Mouse (Mus musculus) limb, embryonic 15.5 days (tissue): ENCODE results near the gene Fads6. TPM values are rescaled to one million over a fixed set of nuclear protein-coding genes. Genes with fewer than 3 reads are reported as not detected.

Source experiments
- ATAC-seq: fragments of 200-750 bp; cut with Nextera tagmentation; 2 replicates; pipeline ENCODE4 v1.8.0; 2017; ENCODE audit warnings: low read depth, moderate TSS enrichment; ENCODE audit not compliant: insufficient number of reproducible peaks, low FRiP score, low TSS enrichment
- H3K27ac ChIP-seq: fragments of 300-500 bp; sonication (generic); 2 replicates; pipeline ENCODE4 v1.5.1; 2015; ENCODE audit warnings: moderate library complexity, mild to moderate bottlenecking, inconsistent platforms
- H3K27me3 ChIP-seq: fragments of 300-500 bp; sonication (generic); 2 replicates; pipeline ENCODE4 v1.6.1; 2015; ENCODE audit warnings: inconsistent platforms
- H3K36me3 ChIP-seq: fragments of 300-500 bp; sonication (generic); 2 replicates; pipeline ENCODE4 v1.6.1; 2015; ENCODE audit warnings: inconsistent platforms
- H3K4me1 ChIP-seq: fragments of 300-500 bp; sonication (generic); 2 replicates; pipeline ENCODE4 v1.6.1; 2015; ENCODE audit warnings: inconsistent platforms
- H3K4me2 ChIP-seq: fragments of 300-500 bp; sonication (generic); 2 replicates; pipeline ENCODE4 v1.6.1; 2015; ENCODE audit warnings: mild to moderate bottlenecking, inconsistent platforms
- H3K4me3 ChIP-seq: fragments of 300-500 bp; sonication (generic); 2 replicates; pipeline ENCODE4 v1.5.1; 2015; ENCODE audit warnings: mild to moderate bottlenecking, inconsistent platforms
- H3K9ac ChIP-seq: fragments of 300-500 bp; sonication (generic); 2 replicates; pipeline ENCODE4 v1.6.1; 2015; ENCODE audit warnings: inconsistent platforms
- H3K9me3 ChIP-seq: fragments of 300-500 bp; sonication (generic); 2 replicates; pipeline ENCODE4 v1.6.1; 2016; ENCODE audit warnings: inconsistent platforms
- WGBS: fragments of 180-500 bp; shearing (Covaris S2); methylation state at CpG from one replicate; pipeline ENCODE4 v1.1.7; 2015; 5-methylcytosine and 5-hydroxymethylcytosine counted together
- polyA plus RNA-seq: library from polyadenylated mRNA; unstranded; fragments of >200 nt; fragmentation: Nextera tagmentation; extraction: Ambion mirVana; gene quantifications from 2 replicates; pipeline ENCODE4 v1.2.1, GENCODE M21; 2015

The Fads6 gene
- polyA plus RNA-seq, 1 experiment from 2014 or later, result 0.24 TPM

- ATAC-seq, result no peak
These were observed 23.3 kb downstream of the Fads6 start for GRCm38 (mm10) chr11:115274178-115274577.

GRCm38 (mm10) chr11:115273735-115274134 lies 23.7 kb downstream of the Fads6 start:
- Histone ChIP-seq H3K36me3 (peaks cover 19% of the 10 kb centered on the region), H3K4me1 (peaks cover 21% of the 10 kb centered on the region), H3K27me3 (peaks cover 10% of the 10 kb centered on the region), H3K27ac (no peak overlapping the region), H3K4me3 (no peak overlapping the region), H3K9ac (no peak overlapping the region), H3K4me2 (no peak overlapping the region), H3K9me3 (no peaks in the 10 kb centered on the region)
- 65% methylated on average over 7 of the region's 7 CpGs for WGBS
- no peak for ATAC-seq

More at GRCm38 (mm10) chr11:115274178-115274577, 23.3 kb downstream of the Fads6 start:
- H3K9ac ChIP-seq, result no peak overlapping the region
- peaks cover 5% of the 10 kb centered on the region for H3K27me3 ChIP-seq
- H3K9me3 ChIP-seq, result no peaks in the 10 kb centered on the region
- H3K4me2 ChIP-seq, result no peak overlapping the region
- peaks cover 21% of the 10 kb centered on the region for H3K4me1 ChIP-seq
- H3K27ac ChIP-seq, result no peak overlapping the region
- H3K36me3 ChIP-seq, result peaks cover 15% of the 10 kb centered on the region
- H3K4me3 ChIP-seq, result no peak overlapping the region
- 80% methylated on average over 7 of the region's 7 CpGs for WGBS

- 79% methylated on average over 10 of the region's 10 CpGs for WGBS
- H3K36me3 ChIP-seq, result peaks cover 26% of the 10 kb centered on the region
- H3K4me3 ChIP-seq, result no peak overlapping the region
- no peak overlapping the region for H3K4me2 ChIP-seq
- H3K27me3 ChIP-seq, result peaks cover 17% of the 10 kb centered on the region
- H3K9ac ChIP-seq, result no peak overlapping the region
- no peak for ATAC-seq
- no peaks in the 10 kb centered on the region for H3K9me3 ChIP-seq
- H3K27ac ChIP-seq, result no peak overlapping the region
- H3K4me1 ChIP-seq, result peaks cover 20% of the 10 kb centered on the region
These were observed 24.5 kb downstream of the Fads6 start for GRCm38 (mm10) chr11:115272894-115273498.

GRCm38 (mm10) chr11:115271481-115271880 lies 26.0 kb downstream of the Fads6 start:
- peaks cover 32% of the 10 kb centered on the region for H3K27me3 ChIP-seq
- peaks cover 25% of the 10 kb centered on the region for H3K4me1 ChIP-seq
- H3K4me2 ChIP-seq, result no peak overlapping the region
- 60% methylated on average over 10 of the region's 10 CpGs for WGBS
- H3K9ac ChIP-seq, result no peak overlapping the region
- no peaks in the 10 kb centered on the region for H3K9me3 ChIP-seq
- peaks cover 28% of the 10 kb centered on the region for H3K36me3 ChIP-seq
- H3K4me3 ChIP-seq, result no peak overlapping the region
- H3K27ac ChIP-seq, result no peak overlapping the region
- ATAC-seq, result no peak

GRCm38 (mm10) chr11:115271052-115271451 lies 26.4 kb downstream of the Fads6 start:
- Histone ChIP-seq H3K9ac (no peak overlapping the region), H3K4me2 (no peak overlapping the region), H3K9me3 (no peaks in the 10 kb centered on the region), H3K27ac (no peak overlapping the region), H3K27me3 (peaks cover 37% of the 10 kb centered on the region), H3K4me3 (no peak overlapping the region), H3K4me1 (peaks cover 25% of the 10 kb centered on the region), H3K36me3 (peaks cover 28% of the 10 kb centered on the region)
- WGBS, result 79% methylated on average over 9 of the region's 9 CpGs
- ATAC-seq, result no peak

GRCm38 (mm10) chr11:115270148-115270861 lies 27.2 kb downstream of the Fads6 start:
- Histone ChIP-seq H3K27me3 (peaks cover 44% of the 10 kb centered on the region), H3K27ac (no peak overlapping the region), H3K4me1 (peaks cover 23% of the 10 kb centered on the region), H3K36me3 (peaks cover 28% of the 10 kb centered on the region), H3K4me3 (no peak overlapping the region), H3K9ac (no peak overlapping the region), H3K4me2 (no peak overlapping the region), H3K9me3 (no peaks in the 10 kb centered on the region)
- 24% methylated on average over 19 of the region's 19 CpGs for WGBS
- no peak for ATAC-seq

- ATAC-seq, result no peak
- H3K4me1 ChIP-seq, result peaks cover 27% of the 10 kb centered on the region
- peaks cover 28% of the 10 kb centered on the region for H3K36me3 ChIP-seq
- WGBS, result 91% methylated on average over 27 of the region's 27 CpGs
- H3K9me3 ChIP-seq, result no peaks in the 10 kb centered on the region
- no peak overlapping the region for H3K4me3 ChIP-seq
- no peak overlapping the region for H3K9ac ChIP-seq
- no peak overlapping the region for H3K27ac ChIP-seq
- peaks cover 52% of the 10 kb centered on the region for H3K27me3 ChIP-seq
- no peak overlapping the region for H3K4me2 ChIP-seq
These were observed 28.0 kb downstream of the Fads6 start for GRCm38 (mm10) chr11:115269330-115270066.

- Histone ChIP-seq H3K4me2 (no peak overlapping the region), H3K9me3 (no peaks in the 10 kb centered on the region), H3K9ac (no peak overlapping the region), H3K27ac (no peak overlapping the region), H3K4me1 (peaks cover 27% of the 10 kb centered on the region), H3K36me3 (peaks cover 28% of the 10 kb centered on the region), H3K27me3 (peaks cover 68% of the 10 kb centered on the region), H3K4me3 (no peak overlapping the region)
- WGBS, result 75% methylated on average over 11 of the region's 11 CpGs
- no peak for ATAC-seq
These were observed 29.5 kb downstream of the Fads6 start for GRCm38 (mm10) chr11:115267958-115268357.

GRCm38 (mm10) chr11:115267061-115267883 lies 30.2 kb downstream of the Fads6 start, which contains the start of gene Grin2c:
TSS of gene Grin2c (minus strand) at chr11:115267243.
- WGBS, result 6% methylated on average over 41 of the region's 50 CpGs
- H3K9ac ChIP-seq, result peak within 1 kb of the TSS; percentile 7; the same call in 1 of the 2 replicates
- peaks cover 28% of the 10 kb centered on the region for H3K36me3 ChIP-seq
- no peak for ATAC-seq
- H3K27me3 ChIP-seq, result peaks cover 74% of the 10 kb centered on the region
- H3K4me3 ChIP-seq, result peak within 1 kb of the TSS; percentile 35
- H3K4me2 ChIP-seq, result peak within 1 kb of the TSS; percentile 64
- H3K27ac ChIP-seq, result no peak within 1 kb of the TSS
- H3K4me1 ChIP-seq, result peaks cover 27% of the 10 kb centered on the region
- H3K9me3 ChIP-seq, result no peaks in the 10 kb centered on the region

GRCm38 (mm10) chr11:115266400-115266778 lies 31.1 kb downstream of the Fads6 start:
- H3K4me1 ChIP-seq, result peaks cover 27% of the 10 kb centered on the region
- H3K4me2 ChIP-seq, result peak overlapping the region; percentile 64
- H3K4me3 ChIP-seq, result peak overlapping the region; percentile 35
- H3K36me3 ChIP-seq, result peaks cover 26% of the 10 kb centered on the region
- no peaks in the 10 kb centered on the region for H3K9me3 ChIP-seq
- no peak overlapping the region for H3K27ac ChIP-seq
- 3% methylated on average over 22 of the region's 22 CpGs for WGBS
- ATAC-seq, result no peak
- H3K27me3 ChIP-seq, result peaks cover 83% of the 10 kb centered on the region
- 0 out of 2 replicates have a peak overlapping the region, but pooled peaks have one; percentile 7 for H3K9ac ChIP-seq

GRCm38 (mm10) chr11:115265771-115266399 lies 31.6 kb downstream of the Fads6 start:
- Histone ChIP-seq H3K27ac (no peak overlapping the region), H3K9ac (no peak overlapping the region), H3K4me3 (peak overlapping the region; percentile 35; the same call in 1 of the 2 replicates), H3K36me3 (peaks cover 21% of the 10 kb centered on the region), H3K4me1 (peaks cover 27% of the 10 kb centered on the region), H3K4me2 (0 out of 2 replicates have a peak overlapping the region, but pooled peaks have one; percentile 64), H3K27me3 (peaks cover 88% of the 10 kb centered on the region), H3K9me3 (no peaks in the 10 kb centered on the region)
- 3% methylated on average over 20 of the region's 20 CpGs for WGBS
- ATAC-seq, result no peak
